In the genomic region with DNA sequence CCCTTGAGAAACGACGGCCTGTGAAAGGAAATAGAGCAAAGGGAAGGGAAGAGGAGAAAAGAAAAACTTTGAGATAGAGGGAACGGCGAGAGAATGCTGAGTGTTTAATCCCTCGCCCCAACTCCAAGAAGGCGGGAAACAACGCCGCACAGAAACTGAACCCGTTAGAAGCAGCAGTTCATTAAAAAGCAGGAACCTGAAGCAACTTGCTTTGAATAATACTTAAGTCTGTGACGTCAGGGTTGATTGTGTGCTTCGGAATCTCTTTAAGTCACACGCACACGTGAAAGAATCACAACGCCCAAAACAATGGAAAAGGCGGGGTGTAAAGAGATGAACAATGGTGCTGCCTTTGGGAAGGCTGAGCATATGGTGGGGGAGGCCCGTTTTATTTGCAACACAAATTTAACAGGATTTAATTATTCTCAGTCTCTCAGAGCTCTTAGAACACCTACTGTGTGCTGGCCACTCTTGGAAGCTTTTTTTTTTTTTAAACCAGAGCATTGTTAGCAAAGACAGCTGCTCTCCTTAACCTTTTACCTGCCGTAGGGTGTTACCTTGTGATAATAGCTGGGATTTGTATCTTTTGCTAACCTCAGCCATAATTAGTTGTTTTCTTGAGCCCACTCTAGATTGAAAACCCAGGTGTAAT, we compare ENCODE assay signal across 1 mouse cellular context.
TF ChIP-seq lines count a peak whose summit lies in the region.

A gene (minus strand): TSS at position 213 of the 652 bp plus-strand sequence.

TF ChIP-seq in MEL, 35 proteins besides CTCF, POLR2A, EP300 and RAD21 (continued from another document):
- no peak for TF ChIP-seq UBTF (IDR thresholded peaks at IDR 0.05; ENCODE audit: borderline replicate concordance, insufficient read depth, low read depth, low read length)
- no peak for TF ChIP-seq HCFC1 (IDR thresholded peaks at IDR 0.05; ENCODE audit: low read depth, low read length)
- TF ChIP-seq BHLHE40 (IDR thresholded peaks at IDR 0.05; ENCODE audit: borderline replicate concordance, low read depth, low read length) = peak; percentile 91
- TF ChIP-seq ZNF384 (IDR thresholded peaks at IDR 0.05; ENCODE audit: low read depth, low read length) = peak; percentile 24; the same call in 1 of the 2 replicates
- TF ChIP-seq NRF1 (IDR thresholded peaks at IDR 0.05; ENCODE audit: insufficient read depth, low read depth, low read length, poor library complexity, severe bottlenecking) = no peak
- TF ChIP-seq KAT2A (conservative IDR thresholded peaks at IDR 0.05; ENCODE audit: low read depth, low read length) = no peak; the same call in 1 of the 2 replicates
- no peak for TF ChIP-seq GABPA (IDR thresholded peaks at IDR 0.05; ENCODE audit: low read depth, low read length)
- peak; percentile 71; the same call in 1 of the 2 replicates for TF ChIP-seq MXI1 (IDR thresholded peaks at IDR 0.05; ENCODE audit: low read depth, low read length)
- TF ChIP-seq CHD2 (IDR thresholded peaks at IDR 0.05; ENCODE audit: low read length) = no peak
- TF ChIP-seq JUND (IDR thresholded peaks at IDR 0.05; ENCODE audit: low read depth, low read length) = no peak
- peak; percentile 80 for TF ChIP-seq SIN3A (IDR thresholded peaks at IDR 0.05; ENCODE audit: low read length)
- TF ChIP-seq TBP (IDR thresholded peaks at IDR 0.05; ENCODE audit: low read depth, low read length) = no peak
- TF ChIP-seq MAX (IDR thresholded peaks at IDR 0.05; ENCODE audit: low read length) = peak; percentile 89
TF ChIP-seq in MEL: peak in this region for 12.
